Mouse (Mus musculus) megakaryocyte-erythroid progenitor cell, adult 5 weeks (primary cell): ENCODE measurements around the gene Slc22a3. TPM values are rescaled to one million over a fixed set of nuclear protein-coding genes. Genes with fewer than 3 reads are reported as not detected.

Experiments used
- polyA plus RNA-seq: library from polyadenylated mRNA; stranded (reverse); fragments of >175 nt; gene quantifications from 2 replicates; pipeline ENCODE4 v1.2.3, GENCODE M21; 2012

Slc22a3 gene
- polyA plus RNA-seq, result 10.6 and 21.4 TPM in 2 replicates

GRCm38 (mm10) chr17:12507654-12508204 is at the start of gene Slc22a3:
Gene Slc22a3, minus strand, starts transcription at chr17:12507704.

GRCm38 (mm10) chr17:12377981-12378705 is 129.4 kb downstream of the Slc22a3 start, which contains the start of gene Plg:
Gene Plg, plus strand, starts transcription at chr17:12378608.

Other genes with a start within 250 kb of the Slc22a3 start
- gene Map3k4, start 188.9 kb downstream of the Slc22a3 start, polyA plus RNA-seq, result 32.3 and 41.8 TPM in 2 replicates
- 0.05 and 0.14 TPM in 2 replicates for gene Plg, start 129.1 kb downstream of the Slc22a3 start, polyA plus RNA-seq
- not detected in 2 replicates for gene Slc22a2, start 76.4 kb upstream of the Slc22a3 start, polyA plus RNA-seq
- gene Slc22a1, start 168.1 kb upstream of the Slc22a3 start, polyA plus RNA-seq, result not detected in 2 replicates